Comparison of ENCODE assay signal across 14 mouse cellular contexts in genomic region chr11:117145451-117146117, GRCm38 (mm10). TPM values are rescaled to one million over a fixed set of nuclear protein-coding genes. Genes with fewer than 3 reads are reported as not detected.
DNase-seq lines count a peak whose midpoint lies in the region; ATAC-seq and TF ChIP-seq lines count a peak whose summit lies in the region.
"Had no signal": no experiment of that assay in that cellular context is flagged by ENCODE, and none has a peak within 500 bp of the region (broad histone marks: within the 10 kb centered on the region; RNA-seq: fewer than 3 reads in every experiment).

No protein-coding gene starts in this region.

- no peak overlapping the region for H3K9ac ChIP-seq in hindbrain, postnatal 0 days (replicated peaks; ENCODE audit: low read length)
- no peak overlapping the region for H3K9ac ChIP-seq in hindbrain, embryonic 13.5 days
- H3K9ac ChIP-seq in lung, postnatal 0 days (replicated peaks; ENCODE audit: low read depth) = no peak overlapping the region
- H3K9ac ChIP-seq: embryonic facial prominence, embryonic 15.5 days; forebrain, embryonic 15.5 days; hindbrain, embryonic 15.5 days; limb, embryonic 12.5 days had no signal

- TF ChIP-seq CTCF in hindbrain, postnatal 0 days (IDR thresholded peaks at IDR 0.05; ENCODE audit: low read depth) = peak; percentile 37
- TF ChIP-seq CTCF in lung, postnatal 0 days (IDR thresholded peaks at IDR 0.05) = peak; percentile 52

- H3K27me3 ChIP-seq in hindbrain, postnatal 0 days (ENCODE audit: insufficient read depth, low read length) = no peaks in the 10 kb centered on the region
- no peaks in the 10 kb centered on the region for H3K27me3 ChIP-seq in hindbrain, embryonic 13.5 days
- no peaks in the 10 kb centered on the region for H3K27me3 ChIP-seq in lung, postnatal 0 days (replicated peaks; ENCODE audit: insufficient read depth, low read length)
- H3K27me3 ChIP-seq: embryonic facial prominence, embryonic 15.5 days; forebrain, embryonic 15.5 days; hindbrain, embryonic 15.5 days; limb, embryonic 12.5 days had no signal

- WGBS in hindbrain, postnatal 0 days = 89% methylated on average over 14 of the region's 14 CpGs
- WGBS in hindbrain, embryonic 13.5 days = 89% methylated on average over 14 of the region's 14 CpGs
- WGBS in lung, postnatal 0 days = 88% methylated on average over 14 of the region's 14 CpGs

- H3K4me3 ChIP-seq in hindbrain, postnatal 0 days (ENCODE audit: low read length) = no peak overlapping the region
- no peak overlapping the region for H3K4me3 ChIP-seq in hindbrain, embryonic 13.5 days
- H3K4me3 ChIP-seq in lung, postnatal 0 days (ENCODE audit: low read depth, low read length) = no peak overlapping the region
- H3K4me3 ChIP-seq: embryonic facial prominence, embryonic 15.5 days; forebrain, embryonic 15.5 days; hindbrain, embryonic 15.5 days; limb, embryonic 12.5 days had no signal

- no peak for DNase-seq in hindbrain, postnatal 0 days (ENCODE audit: low spot score)
- no peak for DNase-seq in lung, postnatal 0 days (ENCODE audit: low spot score)
- DNase-seq in lung, postnatal 14 days = no peak
- peak; percentile 62 for DNase-seq in ES-CJ7 (ENCODE audit: low read depth, low spot score)
- DNase-seq in induced T-regulatory cell, adult 2 months (ENCODE audit: low read depth) = peak; percentile 13
- DNase-seq in adrenal gland, postnatal 4 days (ENCODE audit: low spot score in 2 of 2) = no peak
- DNase-seq in yolk sac, embryonic 10.5 days (ENCODE audit: low spot score) = no peak
- DNase-seq: gastrocnemius, postnatal 25 days; layer of hippocampus, postnatal 36 days had no signal

- H3K4me2 ChIP-seq in hindbrain, postnatal 0 days (ENCODE audit: low read depth, low read length) = no peak overlapping the region
- H3K4me2 ChIP-seq in hindbrain, embryonic 13.5 days = no peak overlapping the region
- no peak overlapping the region for H3K4me2 ChIP-seq in lung, postnatal 0 days (replicated peaks; ENCODE audit: low read depth, low read length)
- H3K4me2 ChIP-seq: embryonic facial prominence, embryonic 15.5 days; forebrain, embryonic 15.5 days; hindbrain, embryonic 15.5 days; limb, embryonic 12.5 days had no signal

- no peak for ATAC-seq in hindbrain, postnatal 0 days
- no peak for ATAC-seq in hindbrain, embryonic 13.5 days (ENCODE audit: low FRiP score)
- ATAC-seq in lung, postnatal 0 days = no peak
- ATAC-seq: forebrain, embryonic 15.5 days had no signal

- H3K36me3 ChIP-seq in hindbrain, postnatal 0 days (ENCODE audit: insufficient read depth, low read length) = peaks cover 55% of the 10 kb centered on the region
- H3K36me3 ChIP-seq in hindbrain, embryonic 13.5 days = peaks cover 94% of the 10 kb centered on the region
- peaks cover 69% of the 10 kb centered on the region for H3K36me3 ChIP-seq in lung, postnatal 0 days (ENCODE audit: insufficient read depth, low read length)

- H3K4me1 ChIP-seq in hindbrain, postnatal 0 days (ENCODE audit: insufficient read depth, low read length) = no peaks in the 10 kb centered on the region
- H3K4me1 ChIP-seq in hindbrain, embryonic 13.5 days (replicated peaks) = 0 out of 2 replicates have a peak, but pooled peaks cover 20% of the 10 kb centered on the region
- 0 out of 2 replicates have a peak, but pooled peaks cover 2% of the 10 kb centered on the region for H3K4me1 ChIP-seq in lung, postnatal 0 days (ENCODE audit: insufficient read depth, low read depth, low read length)
- H3K4me1 ChIP-seq: embryonic facial prominence, embryonic 15.5 days; forebrain, embryonic 15.5 days; hindbrain, embryonic 15.5 days; limb, embryonic 12.5 days had no signal

- no peak for TF ChIP-seq EP300 in lung, postnatal 0 days (IDR thresholded peaks at IDR 0.05)

- no peaks in the 10 kb centered on the region for H3K9me3 ChIP-seq in hindbrain, postnatal 0 days (ENCODE audit: low read length)
- H3K9me3 ChIP-seq in hindbrain, embryonic 13.5 days = no peaks in the 10 kb centered on the region
- no peaks in the 10 kb centered on the region for H3K9me3 ChIP-seq in lung, postnatal 0 days (ENCODE audit: low read length)
- H3K9me3 ChIP-seq: embryonic facial prominence, embryonic 15.5 days; forebrain, embryonic 15.5 days; hindbrain, embryonic 15.5 days; limb, embryonic 12.5 days had no signal

- H3K27ac ChIP-seq in hindbrain, postnatal 0 days = no peak overlapping the region
- H3K27ac ChIP-seq in hindbrain, embryonic 13.5 days = no peak overlapping the region
- no peak overlapping the region for H3K27ac ChIP-seq in lung, postnatal 0 days (ENCODE audit: low read length)
- H3K27ac ChIP-seq: embryonic facial prominence, embryonic 15.5 days; forebrain, embryonic 15.5 days; hindbrain, embryonic 15.5 days; limb, embryonic 12.5 days had no signal

RNA-seq across cellular contexts. Expression of gene Sec14l1, which starts 30.6 kb away (rescaled TPM):
- total RNA-seq in hindbrain, postnatal 0 days (2014; rRNA removed) = 69.1 and 74.1 TPM in 2 replicates
- 47.0 and 47.3 TPM in 2 replicates for polyA plus RNA-seq in hindbrain, postnatal 0 days (2015; fragmentation: Nextera tagmentation; extraction: Ambion mirVana)
- 63.3 and 65.9 TPM in 2 replicates for polyA plus RNA-seq in hindbrain, embryonic 13.5 days (2015; fragmentation: Nextera tagmentation; extraction: Ambion mirVana)
- 62.2 and 62.4 TPM in 2 replicates for polyA plus RNA-seq in lung, postnatal 0 days (2015; fragmentation: Nextera tagmentation; extraction: Ambion mirVana)
- total RNA-seq in adrenal gland, postnatal 4 days (2021) = 100 to 1,000 TPM; 171 to 174 TPM

RNA-seq across cellular contexts. Expression of gene Sept9, which starts 53.9 kb away (rescaled TPM):
- 111 and 112 TPM in 2 replicates for total RNA-seq in hindbrain, postnatal 0 days (2014; rRNA removed)
- polyA plus RNA-seq in hindbrain, postnatal 0 days (2015; fragmentation: Nextera tagmentation; extraction: Ambion mirVana) = 88.8 and 89.8 TPM in 2 replicates
- 117 and 118 TPM in 2 replicates for polyA plus RNA-seq in hindbrain, embryonic 13.5 days (2015; fragmentation: Nextera tagmentation; extraction: Ambion mirVana)
- 52.5 and 56.1 TPM in 2 replicates for polyA plus RNA-seq in lung, postnatal 0 days (2015; fragmentation: Nextera tagmentation; extraction: Ambion mirVana)
- total RNA-seq in adrenal gland, postnatal 4 days (2021) = 100 to 1,000 TPM; 158 to 171 TPM

Comparison
In these comparisons a context has a peak if more than half of its experiments do, and no peak if none do; other contexts are left out.
1. DNase-seq: peak in ES-CJ7 (single experiment) and induced T-regulatory cell, adult 2 months (single experiment); none in hindbrain, postnatal 0 days (single experiment), lung, postnatal 0 days (single experiment), lung, postnatal 14 days (single experiment), adrenal gland, postnatal 4 days (0 of 2) and yolk sac, embryonic 10.5 days (single experiment).